Mouse (Mus musculus) forebrain, embryonic 11.5 days (tissue): Measurements from ENCODE around the gene Olfr138. TPM values are rescaled to one million over a fixed set of nuclear protein-coding genes. Genes with fewer than 3 reads are reported as not detected.

Experiments used
- ATAC-seq: fragments of 200-750 bp; cut with Nextera tagmentation; replicated peaks from 2 replicates; pipeline ENCODE4 v1.8.0; 2017; ENCODE audit warnings: moderate TSS enrichment; ENCODE audit not compliant: low FRiP score
- DNase-seq: peaks from one replicate; pipeline ENCODE4 v3.0.0-alpha.2; 2017; ENCODE audit warnings: low spot score
- H3K27ac ChIP-seq: fragments of 300-500 bp; sonication (generic); 2 replicates; pipeline ENCODE4 v1.5.1; 2014; ENCODE audit warnings: low read depth, low read length
- H3K27me3 ChIP-seq: fragments of 300-500 bp; sonication (generic); 2 replicates; pipeline ENCODE4 v1.6.1; 2014; ENCODE audit warnings: mild to moderate bottlenecking, low read length, mixed read lengths; ENCODE audit not compliant: control insufficient read depth, insufficient read depth
- H3K36me3 ChIP-seq: fragments of 300-500 bp; sonication (generic); 2 replicates; pipeline ENCODE4 v1.6.1; 2014; ENCODE audit warnings: mild to moderate bottlenecking, low read length, moderate library complexity, mixed read lengths; ENCODE audit not compliant: control insufficient read depth, insufficient read depth
- H3K4me1 ChIP-seq: fragments of 300-500 bp; sonication (generic); replicated peaks from 2 replicates; pipeline ENCODE4 v1.6.1; 2014; ENCODE audit warnings: low read length, mixed read lengths; ENCODE audit not compliant: control insufficient read depth, insufficient read depth
- H3K4me2 ChIP-seq: fragments of 300-500 bp; sonication (generic); 2 replicates; pipeline ENCODE4 v1.6.1; 2014; ENCODE audit warnings: low read depth, mild to moderate bottlenecking, low read length, moderate library complexity, mixed read lengths; ENCODE audit not compliant: severe bottlenecking
- H3K4me3 ChIP-seq: fragments of 300-500 bp; sonication (generic); 2 replicates; pipeline ENCODE4 v1.5.1; 2014; ENCODE audit warnings: low read depth, low read length
- H3K9ac ChIP-seq: fragments of 300-500 bp; sonication (generic); 2 replicates; pipeline ENCODE4 v1.6.1; 2014; ENCODE audit warnings: low read length
- H3K9me3 ChIP-seq: fragments of 300-500 bp; sonication (generic); 2 replicates; pipeline ENCODE4 v1.6.1; 2016; ENCODE audit warnings: low read length, mixed read lengths; ENCODE audit not compliant: control insufficient read depth
- WGBS: fragments of 180-500 bp; shearing (Covaris S2); extraction: QIAGEN DNeasy Blood & Tissue Kit; methylation state at CpG from one replicate; pipeline ENCODE4 v1.1.7; 2014; 5-methylcytosine and 5-hydroxymethylcytosine counted together
- polyA plus RNA-seq: library from polyadenylated mRNA; unstranded; fragments of >200 nt; fragmentation: Nextera tagmentation; extraction: Ambion mirVana; gene quantifications from 2 replicates; pipeline ENCODE4 v1.2.1, GENCODE M21; 2014

Gene Olfr138
- not detected in 2 replicates for polyA plus RNA-seq

- Histone ChIP-seq H3K9ac (no peak within 1 kb of the TSS), H3K4me2 (no peak within 1 kb of the TSS), H3K4me1 (no peaks in the 10 kb centered on the region), H3K9me3 (no peaks in the 10 kb centered on the region; the same call in 1 of the 2 replicates), H3K27me3 (no peaks in the 10 kb centered on the region), H3K4me3 (no peak within 1 kb of the TSS), H3K27ac (no peak within 1 kb of the TSS), H3K36me3 (no peaks in the 10 kb centered on the region)
- ATAC-seq (no peak), DNase-seq (no peak)
- 67% methylated on average over 1 of the region's 1 CpGs for WGBS
Measured at GRCm38 (mm10) chr17:38260735-38261134, at the start of gene Olfr138. TSS of gene Olfr138 (plus strand) at chr17:38261035.

- Histone ChIP-seq H3K4me3 (no peak within 1 kb of the TSS), H3K9ac (no peak within 1 kb of the TSS), H3K4me1 (no peaks in the 10 kb centered on the region), H3K27me3 (no peaks in the 10 kb centered on the region), H3K36me3 (no peaks in the 10 kb centered on the region), H3K27ac (no peak within 1 kb of the TSS), H3K9me3 (no peaks in the 10 kb centered on the region; the same call in 1 of the 2 replicates), H3K4me2 (no peak within 1 kb of the TSS)
- DNase-seq = no peak
- no peak for ATAC-seq
Measured at GRCm38 (mm10) chr17:38307470-38307869, 46.6 kb downstream of the Olfr138 start, which contains the start of gene Olfr137. TSS of gene Olfr137 (minus strand) at chr17:38307570.

Other genes with a start within 250 kb of the Olfr138 start
- gene Olfr129, start 201.0 kb upstream of the Olfr138 start, polyA plus RNA-seq = not detected in 2 replicates
- gene Olfr130, start 197.1 kb upstream of the Olfr138 start, polyA plus RNA-seq = not detected in 2 replicates
- not detected in 2 replicates for gene Olfr131, start 172.3 kb upstream of the Olfr138 start, polyA plus RNA-seq
- not detected in 2 replicates for gene Olfr132, start 126.5 kb upstream of the Olfr138 start, polyA plus RNA-seq
- gene Olfr133, start 115.8 kb upstream of the Olfr138 start, polyA plus RNA-seq = not detected in 2 replicates
- gene Olfr134, start 89.6 kb upstream of the Olfr138 start, polyA plus RNA-seq = not detected in 2 replicates
- not detected in 2 replicates for gene Olfr135, start 56.7 kb upstream of the Olfr138 start, polyA plus RNA-seq
- gene Olfr137, start 46.5 kb downstream of the Olfr138 start, polyA plus RNA-seq = not detected in 2 replicates
- gene Olfr136, start 68.8 kb downstream of the Olfr138 start, polyA plus RNA-seq = not detected in 2 replicates
- not detected in 2 replicates for gene Esp36, start 159.2 kb downstream of the Olfr138 start, polyA plus RNA-seq